Mouse (Mus musculus): ENCODE results near the gene H2-M10.5. TPM values are rescaled to one million over a fixed set of nuclear protein-coding genes. Genes with fewer than 3 reads are reported as not detected.
"Not testable (repeated sequence)": the region's sequence is repeated elsewhere in the genome, so short reads cannot be mapped to it uniquely, and the experiment has no call there.

The H2-M10.5 gene
- not detected in 2 replicates for polyA plus RNA-seq (2015; fragmentation: Nextera tagmentation; extraction: Ambion mirVana)

- not testable (repeated sequence) for H3K4me1 ChIP-seq (replicated peaks; ENCODE audit: control insufficient read depth, insufficient read depth, low read length); ATAC-seq; H3K27me3 ChIP-seq (replicated peaks; ENCODE audit: control insufficient read depth, insufficient read depth, low read length); H3K27ac ChIP-seq (ENCODE audit: low read length); H3K9ac ChIP-seq (replicated peaks; ENCODE audit: low read depth, low read length); H3K4me3 ChIP-seq (replicated peaks; ENCODE audit: low read length); H3K4me2 ChIP-seq (ENCODE audit: low read length); H3K36me3 ChIP-seq (ENCODE audit: control insufficient read depth, insufficient read depth); H3K9me3 ChIP-seq (ENCODE audit: control insufficient read depth, low read length)
- 95% methylated on average over 2 of the region's 2 CpGs for WGBS
These were observed at the start of gene H2-M10.5 for GRCm38 (mm10) chr17:36772610-36773009. Gene H2-M10.5 (plus strand): TSS chr17:36772910.

GRCm38 (mm10) chr17:36726046-36726445 lies 46.7 kb upstream of the H2-M10.5 start:
- ATAC-seq, result no peak
- no peaks in the 10 kb centered on the region for H3K9me3 ChIP-seq (ENCODE audit: control insufficient read depth, low read length)
- no peaks in the 10 kb centered on the region for H3K4me1 ChIP-seq (replicated peaks; ENCODE audit: control insufficient read depth, insufficient read depth, low read length)
- H3K4me3 ChIP-seq (replicated peaks; ENCODE audit: low read length), result no peak overlapping the region
- no peaks in the 10 kb centered on the region for H3K36me3 ChIP-seq (ENCODE audit: control insufficient read depth, insufficient read depth)
- no peaks in the 10 kb centered on the region for H3K27me3 ChIP-seq (replicated peaks; ENCODE audit: control insufficient read depth, insufficient read depth, low read length)
- no peak overlapping the region for H3K4me2 ChIP-seq (ENCODE audit: low read length)
- no peak overlapping the region for H3K27ac ChIP-seq (ENCODE audit: low read length)
- H3K9ac ChIP-seq (replicated peaks; ENCODE audit: low read depth, low read length), result no peak overlapping the region
- 27% methylated on average over 2 of the region's 2 CpGs for WGBS

DNA sequence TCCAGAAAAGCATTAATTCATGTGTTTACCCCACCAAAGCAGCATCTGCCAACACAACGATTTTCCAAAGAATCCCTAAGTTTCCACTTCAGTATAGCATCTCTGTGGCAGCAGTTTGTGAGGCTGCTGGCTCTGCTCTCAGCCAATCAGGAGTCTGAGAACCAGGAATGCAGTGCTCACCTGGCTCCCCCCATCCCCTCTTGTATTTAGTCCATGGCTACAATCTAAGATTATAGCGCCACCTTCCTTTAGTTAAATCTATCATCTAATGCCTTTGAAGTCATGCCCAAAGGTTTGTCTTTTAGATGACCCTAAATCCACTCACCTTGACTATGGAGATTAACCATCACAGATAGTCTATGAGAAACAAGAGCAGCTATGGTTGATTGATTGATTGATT lies 8.9 kb upstream of the H2-M10.5 start:
- Histone ChIP-seq H3K36me3 (ENCODE audit: control insufficient read depth, insufficient read depth) (no peaks in the 10 kb centered on the region), H3K4me1 (replicated peaks; ENCODE audit: control insufficient read depth, insufficient read depth, low read length) (no peaks in the 10 kb centered on the region), H3K27ac (ENCODE audit: low read length) (no peak overlapping the region), H3K9ac (replicated peaks; ENCODE audit: low read depth, low read length) (no peak overlapping the region), H3K27me3 (replicated peaks; ENCODE audit: control insufficient read depth, insufficient read depth, low read length) (no peaks in the 10 kb centered on the region), H3K4me3 (replicated peaks; ENCODE audit: low read length) (no peak overlapping the region), H3K4me2 (ENCODE audit: low read length) (no peak overlapping the region), H3K9me3 (ENCODE audit: control insufficient read depth, low read length) (no peaks in the 10 kb centered on the region)
- 55% methylated on average over 2 of the region's 2 CpGs for WGBS
- no peak for ATAC-seq

GRCm38 (mm10) chr17:36764244-36764643 lies 8.5 kb upstream of the H2-M10.5 start:
- not testable (repeated sequence) for H3K36me3 ChIP-seq (ENCODE audit: control insufficient read depth, insufficient read depth); H3K27ac ChIP-seq (ENCODE audit: low read length); H3K27me3 ChIP-seq (replicated peaks; ENCODE audit: control insufficient read depth, insufficient read depth, low read length); ATAC-seq; H3K4me1 ChIP-seq (replicated peaks; ENCODE audit: control insufficient read depth, insufficient read depth, low read length); H3K4me3 ChIP-seq (replicated peaks; ENCODE audit: low read length); H3K9me3 ChIP-seq (ENCODE audit: control insufficient read depth, low read length); H3K9ac ChIP-seq (replicated peaks; ENCODE audit: low read depth, low read length); H3K4me2 ChIP-seq (ENCODE audit: low read length)
- WGBS, result 29% methylated on average over 2 of the region's 2 CpGs

DNA sequence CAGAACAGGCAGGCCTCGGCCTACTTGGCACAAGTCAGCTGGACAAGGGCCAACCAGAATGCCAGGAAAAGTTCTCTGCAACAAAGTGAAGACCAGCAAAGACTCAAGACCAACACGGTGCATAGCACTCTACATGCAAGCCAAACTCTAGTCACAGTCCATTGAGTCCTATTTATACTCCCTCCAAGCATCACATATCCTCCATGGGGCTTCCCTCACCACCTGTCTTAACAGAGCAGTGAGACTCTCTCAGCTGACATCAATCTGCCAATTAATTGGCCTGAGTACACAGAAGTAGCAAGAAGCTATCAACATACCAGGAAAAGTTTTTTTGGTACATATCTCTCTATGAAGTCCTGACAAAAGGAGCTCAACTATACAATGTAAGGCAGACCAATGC lies 7.3 kb upstream of the H2-M10.5 start:
- not testable (repeated sequence) for H3K4me3 ChIP-seq (replicated peaks; ENCODE audit: low read length); ATAC-seq; H3K4me1 ChIP-seq (replicated peaks; ENCODE audit: control insufficient read depth, insufficient read depth, low read length); H3K4me2 ChIP-seq (ENCODE audit: low read length); H3K36me3 ChIP-seq (ENCODE audit: control insufficient read depth, insufficient read depth); H3K9me3 ChIP-seq (ENCODE audit: control insufficient read depth, low read length); H3K27me3 ChIP-seq (replicated peaks; ENCODE audit: control insufficient read depth, insufficient read depth, low read length); H3K27ac ChIP-seq (ENCODE audit: low read length); H3K9ac ChIP-seq (replicated peaks; ENCODE audit: low read depth, low read length)
- 64% methylated on average over 2 of the region's 2 CpGs for WGBS

- no peaks in the 10 kb centered on the region for H3K36me3 ChIP-seq (ENCODE audit: control insufficient read depth, insufficient read depth)
- 64% methylated on average over 3 of the region's 3 CpGs for WGBS
- H3K4me3 ChIP-seq (replicated peaks; ENCODE audit: low read length), result no peak overlapping the region
- no peak for ATAC-seq
- no peak overlapping the region for H3K27ac ChIP-seq (ENCODE audit: low read length)
- H3K4me1 ChIP-seq (replicated peaks; ENCODE audit: control insufficient read depth, insufficient read depth, low read length), result no peaks in the 10 kb centered on the region
- no peak overlapping the region for H3K4me2 ChIP-seq (ENCODE audit: low read length)
- no peak overlapping the region for H3K9ac ChIP-seq (replicated peaks; ENCODE audit: low read depth, low read length)
- H3K27me3 ChIP-seq (replicated peaks; ENCODE audit: control insufficient read depth, insufficient read depth, low read length), result no peaks in the 10 kb centered on the region
- H3K9me3 ChIP-seq (ENCODE audit: control insufficient read depth, low read length), result no peaks in the 10 kb centered on the region
These were observed 8.8 kb downstream of the H2-M10.5 start for GRCm38 (mm10) chr17:36781533-36781932.

- not testable (repeated sequence) for H3K9ac ChIP-seq (replicated peaks; ENCODE audit: low read depth, low read length); H3K27me3 ChIP-seq (replicated peaks; ENCODE audit: control insufficient read depth, insufficient read depth, low read length); ATAC-seq; H3K4me1 ChIP-seq (replicated peaks; ENCODE audit: control insufficient read depth, insufficient read depth, low read length); H3K4me2 ChIP-seq (ENCODE audit: low read length); H3K9me3 ChIP-seq (ENCODE audit: control insufficient read depth, low read length); H3K36me3 ChIP-seq (ENCODE audit: control insufficient read depth, insufficient read depth); H3K4me3 ChIP-seq (replicated peaks; ENCODE audit: low read length); H3K27ac ChIP-seq (ENCODE audit: low read length)
- WGBS, result 42% methylated on average over 1 of the region's 1 CpGs
These were observed 13.8 kb downstream of the H2-M10.5 start for GRCm38 (mm10) chr17:36786483-36786886.

DNA sequence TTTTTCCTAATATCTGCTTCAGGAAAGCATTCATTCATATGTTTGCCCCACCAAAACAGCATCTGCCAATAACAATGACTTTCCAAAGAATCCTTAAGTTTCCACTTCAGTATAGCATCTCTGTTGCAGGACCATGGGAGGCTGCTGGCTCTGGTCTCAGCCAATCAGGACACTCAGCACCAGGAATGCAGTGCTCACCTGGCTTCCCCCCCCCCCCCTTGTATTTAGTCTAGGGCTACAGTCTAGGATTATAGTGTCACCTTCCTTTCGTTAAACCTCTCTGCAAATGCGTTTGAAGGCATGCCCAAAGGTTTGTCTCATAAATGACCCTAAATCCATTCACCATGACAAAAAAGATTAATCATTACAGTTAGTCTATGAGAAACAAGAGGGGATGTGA lies 15.6 kb downstream of the H2-M10.5 start:
- Histone ChIP-seq H3K4me3 (replicated peaks; ENCODE audit: low read length) (no peak overlapping the region), H3K9me3 (ENCODE audit: control insufficient read depth, low read length) (no peaks in the 10 kb centered on the region), H3K27ac (ENCODE audit: low read length) (no peak overlapping the region), H3K36me3 (ENCODE audit: control insufficient read depth, insufficient read depth) (no peaks in the 10 kb centered on the region), H3K27me3 (replicated peaks; ENCODE audit: control insufficient read depth, insufficient read depth, low read length) (no peaks in the 10 kb centered on the region), H3K9ac (replicated peaks; ENCODE audit: low read depth, low read length) (no peak overlapping the region), H3K4me1 (replicated peaks; ENCODE audit: control insufficient read depth, insufficient read depth, low read length) (no peaks in the 10 kb centered on the region), H3K4me2 (ENCODE audit: low read length) (no peak overlapping the region)
- 78% methylated on average over 2 of the region's 2 CpGs for WGBS
- ATAC-seq, result no peak

DNA sequence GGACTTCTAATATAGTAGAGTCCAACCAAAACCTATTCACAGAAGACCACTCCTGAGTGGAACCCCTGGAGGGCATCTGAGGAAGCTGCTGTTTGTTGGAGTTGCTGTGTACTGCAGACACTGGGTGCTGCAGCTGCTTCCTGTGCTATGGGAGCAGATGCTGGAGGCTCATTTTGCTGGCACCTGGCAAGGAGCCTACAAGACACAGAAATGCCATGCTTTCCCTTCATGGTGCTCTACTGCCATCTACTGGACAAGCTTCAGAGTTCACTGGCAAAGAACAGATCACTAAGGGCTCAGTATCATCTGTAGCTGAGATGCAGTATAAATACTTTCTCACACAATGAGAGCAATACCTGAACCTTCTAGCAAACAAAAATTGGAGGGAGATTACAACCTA lies 16.1 kb downstream of the H2-M10.5 start:
- not testable (repeated sequence) for H3K9me3 ChIP-seq (ENCODE audit: control insufficient read depth, low read length); H3K27me3 ChIP-seq (replicated peaks; ENCODE audit: control insufficient read depth, insufficient read depth, low read length); H3K27ac ChIP-seq (ENCODE audit: low read length); H3K4me2 ChIP-seq (ENCODE audit: low read length); H3K36me3 ChIP-seq (ENCODE audit: control insufficient read depth, insufficient read depth); H3K4me3 ChIP-seq (replicated peaks; ENCODE audit: low read length); H3K4me1 ChIP-seq (replicated peaks; ENCODE audit: control insufficient read depth, insufficient read depth, low read length); H3K9ac ChIP-seq (replicated peaks; ENCODE audit: low read depth, low read length)
- ATAC-seq, result peak; percentile 87

- Histone ChIP-seq H3K9me3 (ENCODE audit: control insufficient read depth, low read length) (no peaks in the 10 kb centered on the region), H3K4me2 (ENCODE audit: low read length) (no peak overlapping the region), H3K36me3 (ENCODE audit: control insufficient read depth, insufficient read depth) (no peaks in the 10 kb centered on the region), H3K27me3 (replicated peaks; ENCODE audit: control insufficient read depth, insufficient read depth, low read length) (no peaks in the 10 kb centered on the region), H3K27ac (ENCODE audit: low read length) (no peak overlapping the region), H3K4me3 (replicated peaks; ENCODE audit: low read length) (no peak overlapping the region), H3K4me1 (replicated peaks; ENCODE audit: control insufficient read depth, insufficient read depth, low read length) (no peaks in the 10 kb centered on the region), H3K9ac (replicated peaks; ENCODE audit: low read depth, low read length) (no peak overlapping the region)
- WGBS, result 94% methylated on average over 10 of the region's 10 CpGs
- ATAC-seq, result no peak
These were observed 26.8 kb downstream of the H2-M10.5 start for GRCm38 (mm10) chr17:36799493-36799892.
